Mouse (Mus musculus) sigmoid colon, adult 10 weeks (tissue): ENCODE measurements around the gene Rnf130. TPM values are rescaled to one million over a fixed set of nuclear protein-coding genes. Genes with fewer than 3 reads are reported as not detected.

Experiments
- polyA plus RNA-seq: library from polyadenylated mRNA; stranded (reverse); fragments of 350-450 nt; fragmentation: Illumina TruSeq; extraction: RNeasy Lipid Tissue Mini Kit (QIAGEN cat#74804); gene quantifications from one replicate; pipeline ENCODE4 v1.2.3, GENCODE M21; 2014; ENCODE audit warnings: low read depth, low replicate concordance

Rnf130 gene
- 186 TPM for polyA plus RNA-seq

DNA sequence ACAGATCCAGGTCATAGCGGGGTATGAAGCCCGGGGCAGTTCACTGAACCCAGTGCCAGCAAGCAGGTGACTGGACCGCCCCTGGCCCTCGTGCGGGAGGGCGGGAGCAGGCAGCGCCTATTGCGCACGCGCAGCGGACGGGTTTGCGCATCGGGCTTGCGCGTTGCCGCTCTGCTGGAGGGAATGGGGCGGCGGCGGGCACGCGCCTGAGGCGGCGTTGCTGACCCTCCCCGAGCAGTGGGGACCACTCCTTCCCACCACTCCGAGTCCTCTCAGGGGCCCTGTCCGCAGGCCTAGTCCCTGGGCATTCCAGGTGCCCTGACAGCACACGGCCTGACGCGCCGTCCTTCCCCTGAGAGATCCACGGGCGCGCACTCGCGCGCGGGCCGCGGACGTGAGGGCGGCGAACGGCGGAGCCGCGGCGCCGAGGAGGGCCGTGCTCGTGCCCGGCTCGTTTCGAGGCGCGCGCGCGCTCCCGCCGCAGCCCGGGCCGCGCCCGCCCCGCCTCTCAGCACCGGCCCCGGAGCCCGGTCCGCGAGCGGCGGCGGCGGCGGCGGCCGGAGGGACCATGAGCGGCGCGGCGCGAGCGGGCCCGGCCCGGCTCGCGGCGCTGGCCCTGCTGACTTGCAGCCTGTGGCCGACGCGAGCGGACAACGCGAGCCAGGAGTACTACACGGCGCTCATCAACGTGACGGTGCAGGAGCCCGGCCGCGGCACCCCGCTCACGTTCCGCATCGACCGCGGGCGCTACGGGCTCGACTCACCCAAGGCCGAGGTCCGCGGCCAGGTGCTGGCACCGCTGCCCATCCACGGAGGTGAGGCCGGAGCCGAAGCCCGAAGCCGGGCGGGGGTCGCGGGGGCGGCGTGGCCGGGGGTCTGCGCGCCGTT, at the start of gene Rnf130:
Rnf130 (plus strand) TSS at position 514 of the 888 bp plus-strand sequence.

DNA sequence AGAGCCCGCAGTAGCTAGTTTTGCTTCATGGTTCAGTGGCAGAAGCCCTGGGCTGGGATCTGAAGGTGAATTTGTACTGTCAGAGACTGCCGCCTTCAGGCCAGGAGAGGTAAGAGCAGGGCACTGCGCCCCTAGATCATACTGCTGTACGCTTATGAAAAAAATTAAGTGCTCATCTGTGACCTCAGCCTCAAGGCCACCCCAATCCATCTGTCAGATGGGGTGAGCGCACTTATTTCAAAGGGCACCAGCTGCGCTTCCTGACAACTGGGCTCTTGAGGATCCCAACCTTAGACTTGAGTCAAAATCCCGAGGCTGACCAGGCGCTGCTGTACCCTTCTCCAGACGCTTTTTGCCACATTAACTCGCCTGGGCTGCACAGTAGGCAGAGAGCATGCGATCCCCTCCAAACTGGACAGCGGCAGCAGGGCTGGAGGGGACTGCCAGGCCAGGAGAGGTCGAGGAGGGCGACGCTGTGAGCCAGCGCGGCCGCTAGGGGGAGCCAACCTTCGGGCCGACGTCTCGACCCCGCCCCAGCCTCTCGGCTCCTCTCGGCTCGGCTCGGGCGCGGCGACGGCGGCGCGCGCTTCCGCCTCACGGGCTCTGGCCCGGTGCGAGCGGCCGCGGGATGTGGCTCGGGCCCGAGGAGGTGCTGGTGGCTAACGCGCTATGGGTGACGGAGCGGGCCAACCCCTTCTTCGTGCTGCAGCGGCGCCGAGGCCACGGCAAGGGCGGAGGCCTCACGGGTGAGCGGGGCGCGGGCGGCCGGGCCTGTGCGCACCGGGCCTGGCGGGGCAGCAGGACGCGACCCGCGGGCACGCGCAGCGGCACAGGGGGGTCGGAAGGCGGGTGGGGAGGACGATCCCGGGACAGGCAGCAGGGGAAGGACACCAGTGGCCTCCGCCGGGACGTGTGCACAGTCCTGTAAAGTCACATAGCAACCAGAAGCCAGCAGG, 105.9 kb downstream of the Rnf130 start, which contains the start of gene Tbc1d9b:
Tbc1d9b (plus strand) TSS at position 586 of the 956 bp plus-strand sequence.

Other genes with a start within 250 kb of the Rnf130 start
- gene Gfpt2, start 231.2 kb upstream of the Rnf130 start, polyA plus RNA-seq: 1.7 TPM
- gene Mapk9, start 178.6 kb upstream of the Rnf130 start, polyA plus RNA-seq: 120 TPM
- 0.25 TPM for gene Rasgef1c, start 123.5 kb upstream of the Rnf130 start, polyA plus RNA-seq
- gene Tbc1d9b, start 106.0 kb downstream of the Rnf130 start, polyA plus RNA-seq: 4.3 TPM
- not detected for gene Mrnip, start 149.1 kb downstream of the Rnf130 start, polyA plus RNA-seq
- gene Sqstm1, start 185.5 kb downstream of the Rnf130 start, polyA plus RNA-seq: 237 TPM
- gene Mgat4b, start 185.5 kb downstream of the Rnf130 start, polyA plus RNA-seq: 9.8 TPM
- gene Ltc4s, start 213.3 kb downstream of the Rnf130 start, polyA plus RNA-seq: not detected